Mouse (Mus musculus) thymus, adult 2 months (tissue): Measurements from ENCODE around the gene Acss1. TPM values are rescaled to one million over a fixed set of nuclear protein-coding genes. Genes with fewer than 3 reads are reported as not detected.

Source experiments
- DNase-seq: peaks from one replicate; pipeline ENCODE4 v3.0.0; 2021
- H3K27ac ChIP-seq: fragments of 200-500 bp; 2 replicates; pipeline ENCODE4 v1.5.1; 2012; ENCODE audit warnings: low read length, control low read depth; ENCODE audit not compliant: control insufficient read depth, insufficient read depth
- H3K27me3 ChIP-seq: fragments of 200-500 bp; 2 replicates; pipeline ENCODE4 v1.6.1; 2012; ENCODE audit warnings: mild to moderate bottlenecking, low read length, moderate library complexity, mixed read lengths; ENCODE audit not compliant: control insufficient read depth, insufficient read depth
- H3K36me3 ChIP-seq: fragments of 200-500 bp; 2 replicates; pipeline ENCODE4 v1.6.1; 2012; ENCODE audit warnings: mild to moderate bottlenecking, low read length, moderate library complexity; ENCODE audit not compliant: control insufficient read depth, insufficient read depth
- H3K4me1 ChIP-seq: fragments of 200-500 bp; replicated peaks from 2 replicates; pipeline ENCODE4 v1.6.1; 2012; ENCODE audit warnings: low read length; ENCODE audit not compliant: control insufficient read depth, insufficient read depth
- H3K4me3 ChIP-seq: fragments of 200-500 bp; 2 replicates; pipeline ENCODE4 v1.5.1; 2012; ENCODE audit warnings: mild to moderate bottlenecking, low read length, control low read depth, moderate library complexity; ENCODE audit not compliant: control insufficient read depth, insufficient read depth
- CTCF ChIP-seq: fragments of 200-500 bp; IDR thresholded peaks from 2 replicates; pipeline ENCODE4 v1.5.1; 2012; ENCODE audit warnings: mild to moderate bottlenecking, control low read depth, low read length, moderate library complexity, borderline replicate concordance; ENCODE audit not compliant: control insufficient read depth, poor library complexity, insufficient read depth; ENCODE audit errors: extremely low read depth
- POLR2A ChIP-seq: fragments of 200-500 bp; IDR thresholded peaks from 2 replicates; pipeline ENCODE4 v1.6.1; 2012; ENCODE audit warnings: mild to moderate bottlenecking, low read length, control low read depth, moderate library complexity; ENCODE audit not compliant: control insufficient read depth, poor library complexity, insufficient read depth; ENCODE audit errors: extremely low read depth
- WGBS: fragments of 180-500 bp; shearing (Covaris S2); methylation state at CpG from one replicate; pipeline ENCODE4 v1.1.7; 2018; 5-methylcytosine and 5-hydroxymethylcytosine counted together
- polyA plus RNA-seq: library from polyadenylated mRNA; depleted of rRNA; stranded (reverse); fragments of >200 nt; gene quantifications from 2 replicates; pipeline ENCODE4 v1.2.3, GENCODE M21; 2012

Acss1 gene
- polyA plus RNA-seq, 1 experiment = 124 TPM

DNA sequence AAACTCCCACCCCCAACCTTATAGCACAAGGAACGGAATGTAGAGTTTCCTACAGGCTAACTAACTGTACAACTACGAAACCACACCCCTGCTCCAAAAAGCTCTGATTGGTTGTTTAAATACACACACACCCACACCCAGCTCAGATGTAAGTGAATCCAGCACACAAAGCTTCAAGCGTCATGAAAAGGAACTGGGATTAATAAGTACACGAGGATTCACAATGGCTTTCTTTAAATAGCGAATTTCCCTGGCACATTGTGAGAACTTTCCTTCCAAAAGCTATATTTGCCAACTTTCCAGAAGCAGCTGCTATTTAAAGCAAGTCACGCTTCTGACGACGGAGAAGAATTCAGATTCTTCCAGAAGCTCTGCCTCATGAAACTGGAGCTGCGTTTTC, 5.0 kb downstream of the Acss1 start:
- TF ChIP-seq CTCF = no peak
- TF ChIP-seq POLR2A = no peak
- no peak overlapping the region for H3K27ac ChIP-seq
- no peak for DNase-seq

DNA sequence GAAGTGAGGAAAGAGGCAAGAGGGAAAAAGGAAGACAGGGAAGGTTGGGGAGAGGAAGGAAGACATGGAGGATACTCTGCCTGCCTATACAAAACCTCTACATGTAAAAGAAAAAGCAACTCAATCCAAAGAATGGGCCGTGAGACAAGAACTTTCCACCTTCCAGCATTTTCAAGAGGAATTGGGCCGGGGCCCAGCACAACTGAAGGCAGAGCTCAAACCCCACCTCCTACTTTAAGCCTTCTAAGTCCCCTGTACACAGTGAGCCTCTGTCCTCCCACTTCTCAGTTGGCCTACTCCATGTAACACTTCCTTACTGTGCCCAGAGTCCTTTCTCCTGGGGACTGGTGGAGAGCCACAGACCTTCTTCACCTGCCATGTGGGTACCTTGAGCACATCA, 6.3 kb downstream of the Acss1 start:
- no peaks in the 10 kb centered on the region for H3K27me3 ChIP-seq
- no peak for DNase-seq
- no peak overlapping the region for H3K27ac ChIP-seq
- H3K4me1 ChIP-seq = peaks cover 22% of the 10 kb centered on the region
- WGBS = 95% methylated on average over 2 of the region's 2 CpGs
- TF ChIP-seq CTCF = no peak
- no peak for TF ChIP-seq POLR2A
- peaks cover 25% of the 10 kb centered on the region for H3K36me3 ChIP-seq
- H3K4me3 ChIP-seq = no peak overlapping the region

More for the DNA sequence above, 5.0 kb downstream of the Acss1 start:
- H3K36me3 ChIP-seq = peaks cover 16% of the 10 kb centered on the region
- H3K4me3 ChIP-seq = no peak overlapping the region
- 91% methylated on average over 9 of the region's 9 CpGs for WGBS
- no peaks in the 10 kb centered on the region for H3K27me3 ChIP-seq
- H3K4me1 ChIP-seq = peaks cover 16% of the 10 kb centered on the region

DNA sequence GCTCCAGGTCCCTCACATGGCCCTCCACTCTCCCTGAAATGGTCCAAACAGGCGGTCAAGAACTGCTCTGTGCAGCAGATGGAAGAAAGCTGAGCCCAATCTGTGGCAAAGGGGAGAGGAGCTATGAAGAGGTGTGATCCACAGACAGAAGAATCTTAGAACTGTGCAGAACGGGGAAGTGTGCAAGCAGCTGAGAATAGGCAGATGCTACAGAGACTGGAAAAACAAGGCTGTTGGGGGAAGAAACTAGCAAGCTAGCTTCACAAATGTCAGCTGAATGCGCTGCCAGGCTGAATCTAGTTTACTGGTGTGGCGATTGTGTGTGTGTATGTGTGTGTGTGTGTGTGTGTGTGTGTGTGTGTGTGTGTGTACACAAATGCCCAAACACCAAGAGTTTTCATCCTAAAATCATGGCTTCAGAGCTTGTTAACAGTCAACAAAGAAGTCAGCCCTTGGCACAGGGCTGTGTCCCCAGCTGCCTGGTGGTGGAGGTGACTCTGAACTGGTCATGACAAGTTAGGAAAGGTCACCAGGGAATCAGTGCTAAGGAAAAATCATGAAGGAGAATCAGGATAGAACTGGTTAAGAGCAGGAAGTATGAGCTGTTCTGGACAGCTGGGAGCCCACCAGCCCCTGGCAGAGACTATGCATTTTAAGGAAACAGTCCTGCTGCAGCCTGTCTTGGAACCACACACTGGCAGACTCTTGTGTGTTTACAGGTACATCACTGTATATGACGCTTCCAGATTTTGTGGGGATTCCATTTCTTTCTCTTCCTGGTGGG, 7.4 kb downstream of the Acss1 start:
- no peak overlapping the region for H3K27ac ChIP-seq
- TF ChIP-seq POLR2A (no peak), CTCF (no peak)
- 97% methylated on average over 5 of the region's 5 CpGs for WGBS
- H3K27me3 ChIP-seq = no peaks in the 10 kb centered on the region
- peaks cover 25% of the 10 kb centered on the region for H3K36me3 ChIP-seq
- H3K4me3 ChIP-seq = no peak overlapping the region
- H3K4me1 ChIP-seq = peaks cover 16% of the 10 kb centered on the region
- DNase-seq = no peak

DNA sequence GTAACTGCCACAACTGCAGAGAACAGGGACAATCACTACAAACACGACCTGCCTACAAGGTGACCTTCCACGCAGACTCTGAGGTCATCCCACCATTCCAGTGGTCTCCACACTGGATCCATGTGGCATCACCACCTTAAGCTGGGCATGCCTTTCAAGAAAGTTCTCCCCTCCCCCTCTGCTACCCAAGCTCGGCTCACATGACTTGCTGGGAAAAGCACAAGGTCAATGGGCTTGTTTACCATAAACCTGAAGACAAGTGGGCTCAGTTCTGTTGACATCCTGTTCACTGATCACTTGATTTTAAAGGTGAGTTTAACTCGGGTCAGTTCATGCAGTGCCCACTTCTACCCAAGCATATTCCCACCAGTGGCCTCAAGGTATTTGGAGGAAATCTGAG, 8.3 kb downstream of the Acss1 start:
- 91% methylated on average over 4 of the region's 4 CpGs for WGBS
- no peak for DNase-seq
- no peaks in the 10 kb centered on the region for H3K27me3 ChIP-seq
- H3K4me3 ChIP-seq = no peak overlapping the region
- H3K36me3 ChIP-seq = peaks cover 25% of the 10 kb centered on the region
- peaks cover 9% of the 10 kb centered on the region for H3K4me1 ChIP-seq
- TF ChIP-seq CTCF = no peak
- no peak for TF ChIP-seq POLR2A
- H3K27ac ChIP-seq = no peak overlapping the region

DNA sequence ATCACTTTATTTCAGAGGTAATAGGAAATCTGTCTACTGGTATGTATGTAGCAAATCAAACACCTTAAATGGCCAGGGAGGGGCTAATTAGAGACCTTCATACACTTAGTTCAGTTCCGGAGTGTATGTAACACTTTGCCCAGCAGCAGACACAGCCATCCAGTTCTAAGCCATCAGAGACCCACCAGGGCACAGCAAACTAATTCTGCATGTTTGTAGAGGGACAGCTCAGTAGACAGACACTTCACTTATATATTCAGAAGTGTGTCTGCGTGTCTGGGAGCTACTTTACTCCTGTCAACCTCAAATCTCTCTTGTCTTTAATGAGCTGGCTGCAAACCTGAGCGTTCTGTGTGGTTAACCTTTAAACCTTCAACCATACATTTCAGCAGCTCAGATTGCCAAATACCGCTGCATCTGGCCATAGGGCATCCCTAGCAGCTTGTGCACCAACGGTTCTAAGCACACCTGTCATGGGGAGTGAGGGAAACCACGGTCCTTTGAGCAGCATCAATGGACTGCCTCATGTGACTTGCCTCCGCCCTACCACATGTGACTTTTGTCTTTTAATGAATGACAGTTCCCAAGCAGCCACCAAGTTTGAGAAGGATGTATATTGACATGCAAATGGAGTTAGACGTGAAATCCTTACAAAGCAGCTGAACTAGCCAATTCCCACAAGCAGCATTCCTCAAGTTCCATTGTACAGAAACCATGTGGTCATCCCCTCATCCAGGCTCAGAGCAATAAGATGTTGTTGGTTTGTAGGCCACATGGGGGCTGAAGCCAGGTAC, 11.1 kb downstream of the Acss1 start:
- Histone ChIP-seq H3K36me3 (peaks cover 25% of the 10 kb centered on the region), H3K27ac (no peak overlapping the region), H3K27me3 (no peaks in the 10 kb centered on the region), H3K4me1 (peaks cover 6% of the 10 kb centered on the region), H3K4me3 (no peak overlapping the region)
- WGBS = 18% methylated on average over 8 of the region's 8 CpGs
- DNase-seq = peak; percentile 64
- no peak for TF ChIP-seq POLR2A
- TF ChIP-seq CTCF = no peak

DNA sequence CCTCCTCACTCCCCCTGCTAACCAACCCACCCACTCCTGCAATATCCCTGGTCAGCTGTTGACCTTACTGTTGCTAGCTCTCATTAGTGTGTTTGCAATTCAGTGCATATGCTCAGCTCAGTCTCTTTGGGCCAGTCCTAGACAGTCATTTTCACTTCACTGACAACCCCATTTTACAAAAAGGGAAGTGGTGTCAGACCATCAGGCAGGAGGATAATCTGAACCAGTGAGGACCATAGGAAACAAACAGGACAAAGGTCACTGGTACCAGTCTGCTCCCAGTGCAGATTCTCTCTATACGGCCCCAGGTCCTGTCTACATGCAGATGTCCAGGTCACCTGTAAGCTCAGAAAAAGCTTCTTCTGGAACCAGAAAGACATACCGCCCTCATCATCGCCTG, 12.2 kb downstream of the Acss1 start:
- no peaks in the 10 kb centered on the region for H3K27me3 ChIP-seq
- whole genome bisulfite sequencing = 100% methylated on average over 3 of the region's 3 CpGs
- H3K4me3 ChIP-seq = no peak overlapping the region
- TF ChIP-seq CTCF (no peak), POLR2A (no peak)
- DNase-seq = no peak
- H3K27ac ChIP-seq = no peak overlapping the region
- H3K36me3 ChIP-seq = peaks cover 25% of the 10 kb centered on the region
- peaks cover 10% of the 10 kb centered on the region for H3K4me1 ChIP-seq

DNA sequence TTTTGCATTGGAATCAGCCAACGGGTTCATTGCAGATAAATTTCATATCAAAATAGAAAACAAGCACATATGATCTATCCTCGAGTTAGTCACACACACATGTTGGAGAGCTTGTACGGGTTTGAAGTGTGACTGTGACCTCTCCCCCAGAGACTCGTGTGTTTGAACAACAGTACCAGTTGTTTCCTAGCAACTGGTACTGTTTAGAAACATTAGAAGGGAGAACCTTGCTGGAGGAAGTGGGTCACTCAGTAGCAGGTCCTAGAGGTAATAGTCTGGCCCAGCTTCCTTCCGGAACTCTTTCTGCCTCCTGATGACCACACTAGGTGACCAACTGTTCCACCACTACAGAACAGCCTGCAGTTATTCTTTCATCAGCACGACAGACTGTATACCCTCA, 13.0 kb downstream of the Acss1 start:
- H3K4me1 ChIP-seq = peaks cover 10% of the 10 kb centered on the region
- 94% methylated on average over 6 of the region's 6 CpGs for WGBS
- no peak overlapping the region for H3K4me3 ChIP-seq
- peaks cover 25% of the 10 kb centered on the region for H3K36me3 ChIP-seq
- H3K27ac ChIP-seq = no peak overlapping the region
- no peak for DNase-seq
- no peaks in the 10 kb centered on the region for H3K27me3 ChIP-seq
- TF ChIP-seq POLR2A = no peak
- no peak for TF ChIP-seq CTCF
